Mouse (Mus musculus) MEL (cell line): ENCODE data around the gene Dnajc2. TPM values are rescaled to one million over a fixed set of nuclear protein-coding genes. Genes with fewer than 3 reads are reported as not detected.

Source experiments
- DNase-seq: peaks from one replicate; pipeline ENCODE4 v3.0.0; 2011; ENCODE audit warnings: low read depth, low spot score
- H3K27ac ChIP-seq: 2 replicates; pipeline ENCODE4 v1.5.1; 2012; ENCODE audit warnings: low read depth, mild to moderate bottlenecking, control low read depth, low read length, moderate library complexity; ENCODE audit not compliant: control insufficient read depth
- H3K27me3 ChIP-seq, 2 experiments: fragments of 150-350 bp in 1 of 2; sonication (generic) in 1 of 2; 2 replicates each; pipeline ENCODE4 v1.6.1; 2012; ENCODE audit warnings: low read length in 2 of 2, mild to moderate bottlenecking in 2 of 2, improper control_type of control experiment in 1 of 2, moderate library complexity in 1 of 2; ENCODE audit not compliant: insufficient read depth in 2 of 2, control insufficient read depth in 1 of 2
- H3K36me3 ChIP-seq, 2 experiments: 2 replicates each; pipeline ENCODE4 v1.6.1; 2012 to 2014; ENCODE audit warnings: low read length in 2 of 2, improper control_type of control experiment in 1 of 2, inconsistent platforms in 1 of 2, mild to moderate bottlenecking in 1 of 2; ENCODE audit not compliant: insufficient read depth in 2 of 2, control insufficient read depth in 1 of 2
- H3K4me1 ChIP-seq, 2 experiments: fragments of 150-350 bp in 1 of 2; sonication (generic) in 1 of 2; 2 replicates each; pipeline ENCODE4 v1.6.1; 2012; ENCODE audit warnings: low read length in 2 of 2, improper control_type of control experiment in 1 of 2, mild to moderate bottlenecking in 1 of 2; ENCODE audit not compliant: insufficient read depth in 2 of 2, control insufficient read depth in 1 of 2
- H3K4me3 ChIP-seq, 2 experiments: fragments of 150-350 bp in 1 of 2; sonication (generic) in 1 of 2; 2 replicates each; pipeline ENCODE4 v1.5.1; 2012; ENCODE audit warnings: low read depth in 2 of 2, low read length in 2 of 2, mild to moderate bottlenecking in 2 of 2, moderate library complexity in 2 of 2, control low read depth in 1 of 2, improper control_type of control experiment in 1 of 2; ENCODE audit not compliant: control insufficient read depth in 1 of 2, insufficient read depth in 1 of 2
- H3K79me2 ChIP-seq: 2 replicates; pipeline ENCODE4 v1.6.1; 2012; ENCODE audit warnings: mild to moderate bottlenecking, low read length, moderate library complexity; ENCODE audit not compliant: control insufficient read depth, poor library complexity, insufficient read depth
- H3K9ac ChIP-seq: 2 replicates; pipeline ENCODE4 v1.6.1; 2012; ENCODE audit warnings: low read depth, mild to moderate bottlenecking, control low read depth, low read length, moderate library complexity; ENCODE audit not compliant: control insufficient read depth, poor library complexity, severe bottlenecking
- H3K9me3 ChIP-seq: fragments of 150-350 bp; sonication (generic); replicated peaks from 2 replicates; pipeline ENCODE4 v1.6.1; 2012; ENCODE audit warnings: mild to moderate bottlenecking, low read length, improper control_type of control experiment, moderate library complexity; ENCODE audit not compliant: insufficient read depth
- CHD1 ChIP-seq: IDR thresholded peaks from 2 replicates; pipeline ENCODE4 v1.6.1; 2012; ENCODE audit warnings: low read depth, mild to moderate bottlenecking, inconsistent platforms, low read length, improper control_type of control experiment
- CHD2 ChIP-seq: IDR thresholded peaks from 2 replicates; pipeline ENCODE4 v1.6.1; 2011; ENCODE audit warnings: low read length, improper control_type of control experiment
- CTCF ChIP-seq, 3 experiments: IDR thresholded peaks in 2 of 3; conservative IDR thresholded peaks in 1 of 3; 2 replicates each; pipeline ENCODE4 v1.5.1; 2011 to 2012; ENCODE audit warnings: low read length in 3 of 3, low read depth in 2 of 3, mild to moderate bottlenecking in 2 of 3, improper control_type of control experiment in 1 of 3, inconsistent platforms in 1 of 3, mixed read lengths in 1 of 3, moderate library complexity in 1 of 3; ENCODE audit not compliant: control insufficient read depth in 1 of 3, insufficient read depth in 1 of 3, poor library complexity in 1 of 3, severe bottlenecking in 1 of 3
- HCFC1 ChIP-seq: IDR thresholded peaks from 2 replicates; pipeline ENCODE4 v1.6.1; 2012; ENCODE audit warnings: low read depth, mild to moderate bottlenecking, inconsistent platforms, low read length, improper control_type of control experiment, moderate library complexity
- MAFK ChIP-seq: IDR thresholded peaks from 2 replicates; pipeline ENCODE4 v1.6.1; 2011; ENCODE audit warnings: low read depth, mild to moderate bottlenecking, low read length, improper control_type of control experiment, borderline replicate concordance
- MAZ ChIP-seq: IDR thresholded peaks from 2 replicates; pipeline ENCODE4 v1.6.1; 2012; ENCODE audit warnings: low read depth, mild to moderate bottlenecking, inconsistent platforms, low read length, improper control_type of control experiment
- MYB ChIP-seq: IDR thresholded peaks from 2 replicates; pipeline ENCODE4 v1.6.1; 2011; ENCODE audit warnings: mild to moderate bottlenecking, low read depth, low read length, improper control_type of control experiment
- MYC ChIP-seq: IDR thresholded peaks from 2 replicates; pipeline ENCODE4 v1.6.1; 2011; ENCODE audit warnings: low read depth, mild to moderate bottlenecking, low read length, improper control_type of control experiment, moderate library complexity
- RAD21 ChIP-seq: IDR thresholded peaks from 2 replicates; pipeline ENCODE4 v1.6.1; 2011; ENCODE audit warnings: mild to moderate bottlenecking, low read depth, low read length, improper control_type of control experiment
- RCOR1 ChIP-seq: IDR thresholded peaks from 2 replicates; pipeline ENCODE4 v1.6.1; 2012; ENCODE audit warnings: low read depth, mild to moderate bottlenecking, inconsistent platforms, low read length, improper control_type of control experiment
- SMC3 ChIP-seq: IDR thresholded peaks from 2 replicates; pipeline ENCODE4 v1.6.1; 2011; ENCODE audit warnings: low read depth, low read length, improper control_type of control experiment
- UBTF ChIP-seq: IDR thresholded peaks from 2 replicates; pipeline ENCODE4 v1.6.1; 2012; ENCODE audit warnings: low read depth, mild to moderate bottlenecking, inconsistent platforms, low read length, improper control_type of control experiment, moderate library complexity, borderline replicate concordance; ENCODE audit not compliant: insufficient read depth
- ZC3H11A ChIP-seq: IDR thresholded peaks from 2 replicates; pipeline ENCODE4 v1.6.1; 2012; ENCODE audit warnings: low read depth, mild to moderate bottlenecking, inconsistent platforms, low read length, improper control_type of control experiment
- ZMIZ1 ChIP-seq: IDR thresholded peaks from 2 replicates; pipeline ENCODE4 v1.6.1; 2012; ENCODE audit warnings: low read depth, mild to moderate bottlenecking, inconsistent platforms, low read length, improper control_type of control experiment, moderate library complexity
- ZNF384 ChIP-seq: IDR thresholded peaks from 2 replicates; pipeline ENCODE4 v1.6.1; 2012; ENCODE audit warnings: low read depth, mild to moderate bottlenecking, inconsistent platforms, low read length, improper control_type of control experiment
- polyA plus RNA-seq, 2 experiments: library from polyadenylated mRNA; stranded (reverse) in 1 of 2; unstranded in 1 of 2; fragments of >175 nt in 1 of 2; fragments of >200 nt in 1 of 2; gene quantifications; 2 replicates each; pipeline versions ENCODE4 v1.2.1 to v1.2.4; 2012; ENCODE audit warnings: low replicate concordance in 2 of 2, low read depth in 1 of 2; ENCODE audit not compliant: insufficient read length in 2 of 2, insufficient read depth in 1 of 2, missing spikeins in 1 of 2
- total RNA-seq: library from RNA; depleted of rRNA; stranded (reverse); fragments of 300-350 nt; gene quantifications from 2 replicates; pipeline ENCODE4 v1.2.3, GENCODE M21; 2012

Dnajc2 gene
- total and polyA plus RNA-seq, 3 experiments, result 64.7 to 211 (median 199) TPM

DNA sequence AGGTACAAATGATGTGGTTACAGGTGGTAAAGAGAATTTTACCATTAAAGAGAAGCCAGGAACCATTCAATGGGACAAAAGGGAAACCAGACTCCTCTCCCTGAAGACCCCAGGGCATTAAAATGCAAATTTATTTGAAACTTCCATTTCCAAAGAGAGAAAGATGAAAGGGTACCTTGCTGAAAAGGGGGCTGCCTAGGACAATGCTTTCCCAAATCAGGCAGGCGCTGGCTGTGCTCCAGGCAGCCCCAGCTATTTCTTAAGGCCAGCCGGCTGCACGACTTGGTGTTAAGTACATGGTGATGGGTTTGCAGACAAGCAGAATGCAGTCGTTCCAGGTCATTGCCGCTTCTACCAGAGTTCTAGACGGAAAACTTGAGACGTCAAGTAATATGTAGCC, 41.3 kb upstream of the Dnajc2 start:
- Histone ChIP-seq H3K36me3 (no peaks in the 10 kb centered on the region), H3K4me1 (no peaks in the 10 kb centered on the region), H3K79me2 (no peaks in the 10 kb centered on the region), H3K9ac (no peak overlapping the region), H3K9me3 (no peaks in the 10 kb centered on the region), H3K27ac (no peak overlapping the region), H3K4me3 (no peak overlapping the region), H3K27me3 (peaks cover 2% of the 10 kb centered on the region in 2 experiments; a peak in 3 of 4 replicates)
- DNase-seq, result no peak
- TF ChIP-seq MAZ (no peak), MYC (no peak), CHD1 (no peak), MAFK (no peak), RCOR1 (no peak), RAD21 (no peak), MYB (no peak), CHD2 (no peak)

DNA sequence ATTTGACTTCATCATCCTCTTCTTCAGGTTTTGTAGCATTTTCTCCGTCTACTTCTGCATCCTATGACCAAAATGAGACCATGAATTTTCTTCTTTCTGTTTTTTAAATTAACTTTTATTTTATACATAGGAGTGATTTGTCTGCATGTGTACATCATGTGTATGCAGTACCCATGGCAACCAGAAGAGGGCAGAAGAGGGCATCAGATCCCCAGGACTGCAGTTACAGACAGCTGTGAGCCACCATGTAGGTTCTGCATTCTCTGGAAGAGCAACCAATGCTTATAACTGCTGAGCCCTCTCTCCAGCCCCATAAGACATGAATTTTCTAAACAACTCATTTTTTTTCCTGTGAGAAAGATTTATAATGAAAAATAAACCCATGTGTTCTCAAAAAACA, 28.9 kb upstream of the Dnajc2 start:
- TF ChIP-seq ZNF384 (no peak), HCFC1 (no peak), SMC3 (peak; percentile 49), RAD21 (peak; percentile 47), ZC3H11A (peak; percentile 42), CTCF (IDR thresholded peaks at IDR 0.05 in 2 of 3, conservative IDR thresholded peaks at IDR 0.05 in 1 of 3; ENCODE audit: control insufficient read depth in 1 of 3, insufficient read depth in 1 of 3, low read depth in 2 of 3, low read length in 3 of 3, poor library complexity in 1 of 3, severe bottlenecking in 1 of 3) (peak; percentile 64 to 87 (median 78))
- Histone ChIP-seq H3K4me1 (no peaks in the 10 kb centered on the region), H3K9me3 (no peaks in the 10 kb centered on the region), H3K27ac (no peak overlapping the region), H3K4me3 (no peak overlapping the region), H3K27me3 (peaks cover 0 to 3% of the 10 kb centered on the region in 2 experiments; a peak in 1 of 4 replicates), H3K36me3 (no peaks in the 10 kb centered on the region), H3K79me2 (no peaks in the 10 kb centered on the region), H3K9ac (no peak overlapping the region)
- DNase-seq, result peak; percentile 84

DNA sequence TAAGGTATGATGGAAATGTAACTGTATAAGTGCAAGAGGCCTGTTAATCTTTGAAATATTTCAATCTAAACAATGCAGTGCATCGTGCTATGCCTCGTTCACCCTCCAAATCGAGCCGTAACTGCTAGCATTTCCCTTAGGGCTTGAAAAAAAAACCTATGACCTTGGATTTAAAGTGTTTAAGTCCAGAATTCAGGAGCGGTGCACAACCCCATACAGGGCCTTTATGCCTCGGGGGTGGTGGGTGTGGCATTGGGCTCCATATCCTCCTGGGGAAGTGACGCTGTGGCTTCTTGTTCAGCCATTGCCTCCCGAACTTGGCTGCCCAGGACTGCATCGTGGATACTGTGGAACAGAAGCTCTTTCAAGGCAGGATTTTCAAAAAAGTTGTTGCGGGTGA, 25.9 kb upstream of the Dnajc2 start:
- no peak overlapping the region for H3K27ac ChIP-seq
- no peaks in the 10 kb centered on the region for H3K9me3 ChIP-seq
- no peak overlapping the region for H3K4me3 ChIP-seq
- H3K36me3 ChIP-seq, result no peaks in the 10 kb centered on the region
- DNase-seq, result no peak
- no peaks in the 10 kb centered on the region; a peak in 1 of 4 replicates for H3K27me3 ChIP-seq
- no peak for TF ChIP-seq ZMIZ1
- no peak for TF ChIP-seq RAD21
- no peak for TF ChIP-seq UBTF
- TF ChIP-seq, all 39 proteins: peak for 0
- Histone ChIP-seq H3K4me1 (no peaks in the 10 kb centered on the region), H3K79me2 (no peaks in the 10 kb centered on the region), H3K9ac (no peak overlapping the region)
